Mouse (Mus musculus) heart, embryonic 16.5 days (tissue): ENCODE results near the gene Nxf7. TPM values are rescaled to one million over a fixed set of nuclear protein-coding genes. Genes with fewer than 3 reads are reported as not detected.
"Not testable (repeated sequence)": the region's sequence is repeated elsewhere in the genome, so short reads cannot be mapped to it uniquely, and the experiment has no call there.

Experiments used
- ATAC-seq: fragments of 200-750 bp; cut with Nextera tagmentation; replicated peaks from 2 replicates; pipeline ENCODE4 v1.8.0; 2017; ENCODE audit warnings: moderate number of reproducible peaks; ENCODE audit not compliant: insufficient read depth, low FRiP score; ENCODE audit errors: extremely low read depth
- H3K27ac ChIP-seq: fragments of 300-500 bp; sonication (generic); 2 replicates; pipeline ENCODE4 v1.5.1; 2014; ENCODE audit warnings: mild to moderate bottlenecking, low read length, control low read depth, moderate library complexity
- H3K27me3 ChIP-seq: fragments of 300-500 bp; sonication (generic); 2 replicates; pipeline ENCODE4 v1.6.1; 2014; ENCODE audit warnings: low read length, mixed read lengths; ENCODE audit not compliant: control insufficient read depth, insufficient read depth
- H3K36me3 ChIP-seq: fragments of 300-500 bp; sonication (generic); 2 replicates; pipeline ENCODE4 v1.6.1; 2014; ENCODE audit not compliant: control insufficient read depth, insufficient read depth
- H3K4me1 ChIP-seq: fragments of 300-500 bp; sonication (generic); 2 replicates; pipeline ENCODE4 v1.6.1; 2014; ENCODE audit warnings: low read length, mixed read lengths; ENCODE audit not compliant: control insufficient read depth, insufficient read depth
- H3K4me2 ChIP-seq: fragments of 300-500 bp; sonication (generic); 2 replicates; pipeline ENCODE4 v1.6.1; 2014; ENCODE audit warnings: low read depth, mild to moderate bottlenecking, control low read depth, low read length
- H3K4me3 ChIP-seq: fragments of 300-500 bp; sonication (generic); 2 replicates; pipeline ENCODE4 v1.5.1; 2014; ENCODE audit warnings: mild to moderate bottlenecking, control low read depth, low read length
- H3K9ac ChIP-seq: fragments of 300-500 bp; sonication (generic); 2 replicates; pipeline ENCODE4 v1.6.1; 2014; ENCODE audit warnings: low read length, control low read depth
- H3K9me3 ChIP-seq: fragments of 300-500 bp; sonication (generic); replicated peaks from 2 replicates; pipeline ENCODE4 v1.6.1; 2016; ENCODE audit warnings: low read length; ENCODE audit not compliant: control insufficient read depth
- WGBS: fragments of 180-500 bp; shearing (Covaris S2); extraction: QIAGEN DNeasy Blood & Tissue Kit; methylation state at CpG from one replicate; pipeline ENCODE4 v1.1.7; 2014; 5-methylcytosine and 5-hydroxymethylcytosine counted together
- polyA plus RNA-seq: library from polyadenylated mRNA; unstranded; fragments of >200 nt; fragmentation: Nextera tagmentation; extraction: Ambion mirVana; gene quantifications from 2 replicates; pipeline ENCODE4 v1.2.1, GENCODE M21; 2015

Gene Nxf7
- 0.11 TPM in 2 replicates for polyA plus RNA-seq

DNA sequence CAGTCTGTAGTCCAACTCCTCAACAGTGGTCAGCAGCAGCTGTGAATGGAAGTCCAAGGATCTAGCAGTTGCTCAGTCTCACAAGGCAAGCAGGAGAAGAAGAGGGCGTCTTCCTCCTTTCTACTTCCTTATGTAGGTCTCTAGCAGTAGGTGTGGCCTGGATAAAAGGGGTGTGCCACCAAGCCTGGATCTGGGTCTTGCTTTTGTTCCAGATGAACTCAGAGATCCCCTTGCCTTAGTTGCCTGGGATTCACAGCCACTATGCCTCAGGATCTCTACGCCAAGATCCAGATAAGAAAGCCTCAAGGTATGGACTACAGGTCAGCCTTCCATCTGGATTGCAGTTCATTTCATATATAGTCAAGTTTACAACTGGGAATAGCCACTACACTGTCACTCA, at the start of gene Nxf7:
TSS of gene Nxf7 (minus strand) at position 101 of the 400 bp plus-strand sequence.
- no peak within 1 kb of the TSS for H3K9ac ChIP-seq
- peaks cover 10% of the 10 kb centered on the region for H3K9me3 ChIP-seq
- ATAC-seq: no peak
- H3K4me3 ChIP-seq: no peak within 1 kb of the TSS
- no peak within 1 kb of the TSS for H3K27ac ChIP-seq
- no peaks in the 10 kb centered on the region for H3K4me1 ChIP-seq
- no peaks in the 10 kb centered on the region for H3K36me3 ChIP-seq
- no peak within 1 kb of the TSS for H3K4me2 ChIP-seq
- 78% methylated on average over 2 of the region's 2 CpGs for WGBS
- no peaks in the 10 kb centered on the region for H3K27me3 ChIP-seq

DNA sequence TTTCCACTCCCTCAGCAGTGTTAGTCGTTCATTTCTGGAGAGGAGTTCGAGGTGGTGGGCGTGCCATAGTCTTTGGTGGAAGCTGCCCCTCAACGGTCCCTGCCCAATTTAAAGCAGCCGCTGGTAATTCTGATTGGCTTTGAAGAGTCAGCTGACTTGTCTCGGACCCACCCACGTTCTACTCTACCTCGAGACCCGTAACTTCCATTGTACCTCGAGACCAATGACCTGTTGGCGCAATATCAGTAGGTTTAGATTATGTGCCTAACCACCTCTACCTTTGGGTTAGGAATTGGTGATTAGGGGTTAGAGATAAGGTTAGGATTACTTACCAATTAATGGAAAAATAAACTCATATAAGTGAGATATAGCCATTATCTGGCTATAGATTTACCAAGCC, 29.0 kb upstream of the Nxf7 start, which contains the start of gene Prame:
TSS of gene Prame (minus strand) at position 101 of the 400 bp plus-strand sequence.
- no peak within 1 kb of the TSS for H3K4me3 ChIP-seq
- 83% methylated on average over 11 of the region's 11 CpGs for WGBS

DNA sequence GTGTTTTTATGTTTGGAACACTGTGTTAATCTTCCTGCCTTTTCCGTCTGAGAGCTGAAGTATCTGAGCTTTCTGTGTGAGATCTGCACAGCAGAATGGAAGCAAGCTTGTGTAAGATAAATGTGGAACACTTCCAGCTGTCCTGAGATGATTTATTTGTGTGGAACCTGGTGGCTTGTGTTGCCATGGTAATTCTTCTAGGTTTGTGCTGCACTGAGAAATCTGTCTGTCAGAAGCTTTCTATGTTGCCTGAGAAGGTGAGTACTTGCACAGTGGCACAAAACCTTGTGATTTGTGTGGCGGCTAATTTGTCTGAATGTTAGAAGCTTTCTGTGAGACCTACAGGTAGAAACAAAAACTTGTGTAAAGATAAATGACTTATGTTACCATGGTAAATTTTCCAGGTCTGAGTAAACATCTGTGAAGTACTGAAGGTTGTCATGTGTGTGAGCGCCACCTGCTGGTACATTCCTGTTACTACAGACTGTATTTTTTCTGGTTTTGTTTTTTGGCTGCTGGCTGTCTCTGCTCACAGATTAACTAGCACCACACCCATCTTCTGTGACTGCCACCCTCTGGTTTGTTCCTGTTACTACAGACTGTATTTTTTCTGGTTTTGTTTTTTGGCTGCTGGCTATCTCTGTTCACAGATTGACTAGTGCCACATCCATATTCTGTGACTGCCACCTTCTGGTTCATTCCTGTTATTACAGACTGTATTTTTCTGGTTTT, 2.9 kb upstream of the Nxf7 start:
- not testable (repeated sequence) for H3K36me3 ChIP-seq, H3K4me3 ChIP-seq, H3K4me2 ChIP-seq, H3K27me3 ChIP-seq, ATAC-seq, H3K9ac ChIP-seq, H3K27ac ChIP-seq, H3K4me1 ChIP-seq
- 58% methylated on average over 3 of the region's 3 CpGs for WGBS
- H3K9me3 ChIP-seq: peaks cover 10% of the 10 kb centered on the region

More for the DNA sequence above, 29.0 kb upstream of the Nxf7 start, which contains the start of gene Prame:
- no peak for ATAC-seq
- no peaks in the 10 kb centered on the region for H3K36me3 ChIP-seq
- no peak within 1 kb of the TSS for H3K4me2 ChIP-seq
- H3K9ac ChIP-seq: no peak within 1 kb of the TSS
- H3K27me3 ChIP-seq: no peaks in the 10 kb centered on the region
- no peaks in the 10 kb centered on the region for H3K4me1 ChIP-seq
- no peak within 1 kb of the TSS for H3K27ac ChIP-seq
- no peaks in the 10 kb centered on the region for H3K9me3 ChIP-seq

DNA sequence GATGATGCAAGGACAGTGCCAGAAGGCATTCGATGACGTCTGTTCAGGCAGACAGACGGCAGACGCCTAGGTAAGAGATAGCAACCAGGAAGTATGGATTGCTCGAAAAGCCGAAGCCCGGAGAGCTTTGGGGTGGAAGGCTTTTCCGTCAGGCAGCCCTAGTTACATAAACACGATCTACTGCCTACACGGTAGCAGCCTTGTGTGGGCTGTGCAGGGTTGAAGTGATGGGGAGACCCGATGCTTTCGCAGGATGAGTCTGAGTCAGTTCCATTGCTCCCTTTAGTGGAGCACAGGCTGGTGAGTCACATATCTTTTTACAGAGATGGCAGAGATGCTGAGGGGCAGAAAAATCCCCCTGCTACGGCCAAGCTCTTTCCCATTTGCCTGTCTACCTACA, 481 bp downstream of the Nxf7 start:
- 44% methylated on average over 13 of the region's 13 CpGs for WGBS
- Histone ChIP-seq H3K9me3 (peaks cover 10% of the 10 kb centered on the region), H3K4me2 (no peak overlapping the region), H3K4me1 (no peaks in the 10 kb centered on the region), H3K36me3 (no peaks in the 10 kb centered on the region), H3K4me3 (no peak overlapping the region), H3K27me3 (no peaks in the 10 kb centered on the region), H3K9ac (no peak overlapping the region), H3K27ac (no peak overlapping the region)
- ATAC-seq: no peak

DNA sequence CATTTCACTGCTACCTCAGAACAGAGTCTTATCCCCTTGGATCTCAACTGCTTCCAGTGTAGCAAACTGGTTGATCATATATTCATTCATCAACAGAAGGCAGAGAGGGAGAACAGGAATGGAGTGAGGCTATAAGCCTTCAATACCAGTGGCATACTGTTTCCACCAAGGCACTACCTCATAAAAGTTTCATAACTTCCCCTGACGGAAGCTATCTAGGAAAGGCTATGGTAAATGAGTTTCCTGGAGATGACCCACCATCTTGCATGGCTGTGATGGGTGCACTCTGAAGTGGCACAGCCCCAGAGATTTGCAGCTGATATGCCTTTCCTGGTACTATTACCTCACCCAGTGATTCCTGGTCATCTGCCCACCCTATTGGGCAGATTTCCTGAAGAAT, 22.2 kb downstream of the Nxf7 start:
- no peaks in the 10 kb centered on the region for H3K9me3 ChIP-seq
- ATAC-seq: no peak
- no peaks in the 10 kb centered on the region; the same call in 1 of the 2 replicates for H3K4me1 ChIP-seq
- H3K27ac ChIP-seq: no peak overlapping the region
- WGBS: 100% methylated on average over 1 of the region's 1 CpGs
- no peak overlapping the region for H3K4me2 ChIP-seq
- H3K4me3 ChIP-seq: no peak overlapping the region
- H3K9ac ChIP-seq: no peak overlapping the region
- no peaks in the 10 kb centered on the region for H3K36me3 ChIP-seq
- no peaks in the 10 kb centered on the region for H3K27me3 ChIP-seq

DNA sequence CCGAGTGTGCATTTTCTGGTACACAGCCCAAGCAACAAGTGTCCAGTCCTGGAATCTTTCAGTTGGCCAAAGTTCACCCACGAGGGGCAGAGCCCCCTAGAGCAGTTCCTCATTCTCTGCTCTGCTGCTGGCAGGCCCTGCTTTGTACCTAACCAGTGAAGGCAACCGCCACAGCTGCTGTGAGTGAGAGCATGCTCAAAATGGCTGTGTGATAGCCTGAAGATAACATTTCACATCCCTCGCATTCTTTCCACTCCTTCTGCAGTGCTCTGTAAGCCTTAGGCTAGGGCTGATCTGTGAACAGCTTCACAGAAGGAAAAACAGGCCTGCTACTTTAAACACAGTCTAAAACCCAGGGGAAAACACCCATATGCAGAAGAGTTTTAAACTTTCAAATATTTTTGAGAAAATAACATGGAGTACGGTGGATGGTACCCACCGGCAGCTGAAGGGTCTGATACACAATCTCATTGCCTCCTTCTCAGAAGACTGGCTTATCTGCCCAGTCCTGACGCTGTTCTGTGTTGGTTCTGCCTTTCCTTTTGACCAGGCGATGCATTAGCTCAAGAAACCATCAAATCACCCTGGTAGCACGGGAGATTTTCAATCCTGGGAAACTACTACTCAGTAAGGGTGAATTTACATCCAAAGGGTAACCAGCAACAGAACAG, 23.5 kb downstream of the Nxf7 start:
- H3K27me3 ChIP-seq, H3K9ac ChIP-seq, H3K4me2 ChIP-seq, H3K4me3 ChIP-seq, H3K36me3 ChIP-seq, H3K4me1 ChIP-seq, H3K9me3 ChIP-seq: not testable (repeated sequence)
- WGBS: 44% methylated on average over 9 of the region's 9 CpGs
- 0 out of 2 replicates have a peak, but pooled peaks have one; percentile 55 for ATAC-seq
- peak overlapping the region; percentile 39 for H3K27ac ChIP-seq

DNA sequence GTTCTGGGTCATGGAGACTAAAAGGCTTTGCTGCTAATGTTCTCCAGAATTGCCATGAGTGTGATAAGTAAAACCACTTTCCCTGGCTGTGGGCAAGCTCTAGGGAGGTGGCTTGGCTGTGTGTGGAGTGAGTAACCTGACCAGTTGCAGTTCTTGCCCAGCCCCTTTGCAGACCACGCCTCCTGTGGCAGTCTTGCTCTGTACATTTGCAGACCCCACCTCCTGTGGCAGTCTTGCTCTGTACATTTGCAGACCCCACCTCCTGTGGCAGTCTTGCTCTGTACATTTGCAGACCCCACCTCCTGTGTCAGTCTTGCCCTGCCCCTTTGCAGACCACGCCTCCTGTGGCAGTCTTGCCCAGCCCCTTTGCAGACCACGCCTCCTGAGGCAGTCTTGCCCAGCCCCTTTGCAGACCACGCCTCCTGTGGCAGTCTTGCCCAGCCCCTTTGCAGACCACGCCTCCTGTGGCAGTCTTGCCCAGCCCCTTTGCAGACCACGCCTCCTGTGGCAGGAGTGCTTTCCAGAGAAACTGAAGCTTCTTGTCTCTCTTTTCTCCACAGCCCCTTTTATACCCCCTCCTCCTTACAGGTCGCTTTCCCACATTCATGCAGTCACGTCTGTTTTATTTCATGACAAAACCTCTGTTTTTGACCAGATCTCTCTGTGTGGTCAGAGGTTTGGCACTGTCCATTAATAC, 24.2 kb downstream of the Nxf7 start:
- not testable (repeated sequence) for H3K27me3 ChIP-seq

DNA sequence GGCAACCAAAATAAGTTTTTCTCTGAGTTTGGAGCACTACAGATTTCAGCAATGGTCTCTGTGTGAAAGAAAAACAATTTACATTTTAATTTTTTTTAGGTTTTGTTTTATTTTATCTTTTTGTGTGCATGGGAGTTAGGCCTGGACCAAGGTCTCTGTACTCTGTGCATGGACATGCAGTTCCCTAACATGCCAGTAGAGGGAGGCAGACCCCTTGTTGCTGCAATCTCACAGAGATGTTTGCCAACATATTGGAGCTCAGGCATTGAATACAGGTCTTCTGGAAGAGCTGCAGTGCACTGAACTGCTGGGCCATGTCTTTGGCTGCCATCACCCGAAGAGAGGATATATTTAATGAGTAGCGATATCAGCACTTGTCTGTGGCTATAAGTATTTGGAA, 29.1 kb downstream of the Nxf7 start:
- not testable (repeated sequence) for H3K4me3 ChIP-seq, H3K27me3 ChIP-seq, H3K27ac ChIP-seq, H3K9me3 ChIP-seq, H3K4me1 ChIP-seq, H3K9ac ChIP-seq, H3K36me3 ChIP-seq, H3K4me2 ChIP-seq
- WGBS: 14% methylated on average over 1 of the region's 2 CpGs
- peak; percentile 60; the same call in 1 of the 2 replicates for ATAC-seq

More for the DNA sequence above, 24.2 kb downstream of the Nxf7 start:
- H3K9ac ChIP-seq, H3K4me2 ChIP-seq, H3K9me3 ChIP-seq, H3K36me3 ChIP-seq, H3K27ac ChIP-seq, H3K4me1 ChIP-seq, H3K4me3 ChIP-seq: not testable (repeated sequence)
- 17% methylated on average over 8 of the region's 8 CpGs for WGBS
- 0 out of 2 replicates have a peak, but pooled peaks have one; percentile 11 for ATAC-seq

DNA sequence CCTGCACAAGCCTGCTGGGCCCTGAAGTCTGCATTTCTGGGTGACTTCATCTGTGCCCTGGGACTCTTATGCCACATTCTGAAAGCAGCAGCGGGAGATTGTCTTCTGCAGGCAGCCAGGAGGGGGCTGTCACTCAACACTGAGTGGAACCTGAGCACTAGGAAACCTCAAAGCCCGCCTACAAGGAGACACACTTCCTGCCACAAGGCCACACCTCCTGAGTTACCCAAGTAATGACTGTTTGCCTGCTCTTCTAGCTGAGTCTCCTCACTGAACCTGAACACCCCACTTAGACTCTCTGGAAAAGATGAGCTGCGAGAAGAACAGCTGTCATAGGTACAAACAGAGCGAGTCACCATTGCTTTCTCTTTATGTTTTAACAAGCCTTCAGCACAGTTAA, 33.6 kb downstream of the Nxf7 start:
- WGBS: 41% methylated on average over 4 of the region's 4 CpGs
- H3K4me2 ChIP-seq, H3K4me1 ChIP-seq, H3K9ac ChIP-seq, H3K9me3 ChIP-seq, ATAC-seq, H3K27ac ChIP-seq, H3K36me3 ChIP-seq, H3K4me3 ChIP-seq, H3K27me3 ChIP-seq: not testable (repeated sequence)
